Mouse (Mus musculus): ENCODE data around the gene Pola1. TPM values are rescaled to one million over a fixed set of nuclear protein-coding genes. Genes with fewer than 3 reads are reported as not detected.
"Not testable (repeated sequence)": the region's sequence is repeated elsewhere in the genome, so short reads cannot be mapped to it uniquely, and the experiment has no call there.

Pola1 gene
- polyA plus RNA-seq, 1 experiment, result 1.1 TPM

DNA sequence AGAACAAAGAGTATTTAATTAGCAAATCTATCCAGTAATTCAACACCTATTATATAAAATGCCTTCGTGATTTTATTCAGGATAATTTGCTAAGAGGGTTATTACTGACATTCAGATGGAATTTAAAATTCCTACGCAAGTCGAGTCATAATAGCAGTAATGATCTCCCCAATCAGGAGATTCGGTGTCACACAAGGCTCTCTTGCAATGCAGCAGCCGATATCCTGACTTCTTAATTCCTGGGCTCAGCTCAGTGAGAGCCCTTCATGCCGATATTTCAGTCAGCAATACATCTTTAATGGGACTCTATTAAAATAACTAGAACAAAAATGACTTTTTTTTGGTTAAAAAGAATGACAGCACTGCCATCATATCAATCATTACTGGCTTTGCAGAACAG, 134.4 kb downstream of the Pola1 start:
- WGBS, result 90% methylated on average over 6 of the region's 6 CpGs
- no peak for DNase-seq (ENCODE audit: low read depth, low spot score)

- 61% methylated on average over 1 of the region's 1 CpGs for WGBS
- DNase-seq (ENCODE audit: low read depth, low spot score), result no peak
Measured at GRCm38 (mm10) chrX:93465711-93466110, 166.2 kb downstream of the Pola1 start.

DNA sequence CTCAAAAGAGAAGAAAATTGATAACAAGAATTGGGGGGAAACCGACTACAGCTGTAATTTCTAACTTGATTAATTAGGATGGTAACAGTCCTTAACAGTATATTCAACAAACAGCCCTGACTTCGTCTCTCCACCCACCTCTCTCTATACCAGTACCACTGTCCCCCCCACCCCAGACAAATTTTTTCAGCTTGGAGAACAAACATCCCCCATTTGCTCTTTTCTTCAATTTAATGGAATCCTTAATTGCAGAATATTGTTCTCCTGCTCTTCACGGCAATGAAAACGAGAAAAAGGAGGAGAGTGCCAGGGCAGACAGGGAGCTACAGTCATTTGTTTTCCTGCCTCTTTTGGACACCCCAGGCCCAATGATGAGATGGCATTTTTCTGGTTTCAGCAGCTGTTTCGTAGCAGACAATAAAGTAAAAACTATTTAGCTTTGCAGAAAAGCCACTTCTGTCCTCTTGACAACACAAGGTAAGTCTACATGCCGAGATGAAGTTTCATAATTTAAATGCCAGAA, 202.2 kb downstream of the Pola1 start:
- 87% methylated on average over 6 of the region's 6 CpGs for WGBS
- no peak for DNase-seq (ENCODE audit: low read depth, low spot score)

DNA sequence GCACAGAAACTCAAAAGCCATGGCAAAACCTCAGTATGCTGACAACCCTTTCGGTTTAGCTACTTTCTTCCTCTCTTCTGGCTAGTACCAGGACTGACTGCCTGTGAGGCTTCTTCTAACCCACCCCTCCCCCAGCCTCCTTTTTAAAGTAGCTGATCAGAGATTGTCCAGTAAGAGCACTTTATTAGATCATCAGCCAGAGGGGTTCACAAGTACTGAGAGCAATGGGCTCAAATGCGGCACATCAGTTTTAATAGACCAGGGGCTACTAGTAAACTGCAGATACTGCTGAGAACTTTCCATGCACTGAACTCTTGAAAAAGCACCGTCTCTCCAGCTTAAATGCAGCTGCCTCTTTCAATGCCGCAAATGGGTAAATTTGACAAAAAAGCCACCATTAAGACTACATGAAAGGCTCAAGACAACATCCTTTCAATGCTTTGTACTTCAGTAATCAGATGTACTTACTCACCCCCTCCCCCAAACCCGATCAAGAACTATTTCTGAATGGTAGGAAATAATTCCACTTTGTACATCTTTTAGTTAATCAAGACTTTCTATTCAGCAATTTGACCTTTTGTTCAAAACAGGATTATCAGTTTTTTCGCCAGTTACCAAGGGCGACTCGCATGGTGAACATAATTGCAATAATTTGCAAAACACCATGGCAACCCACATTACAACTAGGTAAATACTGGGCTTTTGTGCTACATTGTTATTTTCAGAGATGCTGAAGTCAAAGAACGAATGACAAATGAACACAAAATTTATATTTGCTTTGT, 202.8 kb downstream of the Pola1 start:
- 87% methylated on average over 9 of the region's 9 CpGs for WGBS
- no peak for DNase-seq (ENCODE audit: low read depth, low spot score)

DNA sequence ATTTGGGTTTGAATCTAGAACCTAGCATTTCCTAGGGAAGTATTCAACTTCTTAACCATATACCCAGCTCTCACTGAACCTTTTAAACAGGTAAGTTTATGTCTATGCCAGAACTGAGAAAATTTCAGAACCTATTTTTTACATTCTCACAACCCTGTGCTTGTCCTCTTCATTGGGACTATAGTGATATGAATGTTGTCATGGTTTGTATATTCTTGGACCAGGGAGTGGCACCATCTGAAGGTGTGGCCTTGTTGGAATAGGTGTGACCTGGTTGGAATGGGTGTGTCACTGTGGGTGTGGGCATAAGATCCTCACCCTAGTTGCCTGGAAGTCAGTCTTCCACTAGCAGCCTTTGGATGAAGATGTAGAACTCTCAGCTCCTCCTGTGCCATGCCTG, 231.1 kb downstream of the Pola1 start:
- DNase-seq (ENCODE audit: low read depth, low spot score), result not testable (repeated sequence)

- 69% methylated on average over 3 of the region's 3 CpGs for WGBS
- no peak for DNase-seq (ENCODE audit: low read depth, low spot score)
Measured at GRCm38 (mm10) chrX:93397089-93397488, 234.9 kb downstream of the Pola1 start.

DNA sequence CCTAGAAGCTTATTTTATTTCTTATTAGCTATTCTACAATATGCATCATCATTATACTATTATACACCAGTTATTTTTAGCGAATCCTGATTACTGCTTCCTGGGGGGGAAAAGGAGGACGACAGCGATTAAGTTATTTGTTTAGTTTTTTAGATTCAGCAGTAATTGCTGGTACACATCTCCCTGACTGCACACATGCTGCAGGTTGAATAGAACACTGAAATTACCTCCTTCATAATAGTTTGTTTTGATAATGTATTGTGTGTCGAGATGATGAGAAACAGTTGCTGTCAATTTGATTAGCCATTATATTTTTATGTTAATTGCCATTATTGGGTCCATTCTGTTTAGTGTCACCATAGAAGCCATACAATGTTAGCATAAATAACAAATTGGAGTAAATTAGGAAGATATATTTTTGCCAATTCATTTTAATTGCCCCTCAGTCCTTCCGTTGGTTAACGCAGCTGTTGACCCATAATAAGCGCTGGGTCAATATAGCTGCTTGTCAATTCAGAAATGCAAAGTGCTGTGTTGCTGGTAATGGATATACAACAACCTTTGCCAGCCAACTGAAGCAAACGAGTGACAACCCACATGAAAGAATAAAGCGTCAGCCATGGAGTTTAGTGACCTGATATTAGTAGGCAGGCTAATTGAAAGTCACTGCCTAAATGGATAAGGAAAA, 254.5 kb downstream of the Pola1 start:
- DNase-seq (ENCODE audit: low read depth, low spot score), result no peak
- WGBS, result 91% methylated on average over 9 of the region's 9 CpGs

DNA sequence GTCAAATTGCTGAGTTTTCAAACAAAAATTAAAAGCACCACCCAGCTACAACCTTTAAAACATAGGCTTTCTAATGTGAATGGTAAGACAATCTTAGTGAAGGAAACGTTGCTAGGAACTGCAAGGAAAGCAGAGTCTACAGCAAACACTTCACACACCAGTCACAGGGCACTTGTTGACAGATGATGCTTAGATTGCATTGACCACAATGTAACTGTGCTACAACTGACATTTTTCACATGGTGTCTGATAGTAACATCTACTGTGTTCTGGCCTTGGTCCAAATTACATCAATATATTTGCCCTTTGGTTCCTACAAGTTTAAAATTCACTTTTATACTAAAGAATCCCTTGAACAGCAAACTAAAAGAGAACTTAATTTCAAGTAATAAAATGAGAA, 258.5 kb downstream of the Pola1 start:
- WGBS, result 50% methylated on average over 1 of the region's 1 CpGs
- no peak for DNase-seq (ENCODE audit: low read depth, low spot score)

GRCm38 (mm10) chrX:93369708-93370107, 262.2 kb downstream of the Pola1 start:
- 80% methylated on average over 1 of the region's 1 CpGs for WGBS
- DNase-seq (ENCODE audit: low read depth, low spot score), result no peak

DNA sequence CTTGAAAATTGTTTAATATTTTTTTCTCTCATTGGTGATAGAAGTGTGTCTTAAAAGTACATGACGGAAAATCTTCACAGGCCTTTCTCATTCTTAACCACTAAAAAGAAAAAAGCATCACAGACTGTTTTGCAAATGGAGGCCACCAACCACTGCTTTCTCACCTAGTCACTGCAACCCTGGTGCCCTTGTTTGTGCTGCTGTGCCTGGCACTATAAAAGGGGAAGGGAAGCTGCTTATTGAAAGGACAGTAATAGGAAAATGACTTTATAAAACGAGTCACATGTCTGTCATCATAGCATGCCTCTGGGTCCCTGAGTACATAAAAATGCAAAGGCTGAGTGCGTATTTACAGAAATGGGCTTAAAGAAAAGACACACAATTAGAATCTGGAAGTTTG, 263.7 kb downstream of the Pola1 start:
- WGBS, result 79% methylated on average over 3 of the region's 3 CpGs
- no peak for DNase-seq (ENCODE audit: low read depth, low spot score)

DNA sequence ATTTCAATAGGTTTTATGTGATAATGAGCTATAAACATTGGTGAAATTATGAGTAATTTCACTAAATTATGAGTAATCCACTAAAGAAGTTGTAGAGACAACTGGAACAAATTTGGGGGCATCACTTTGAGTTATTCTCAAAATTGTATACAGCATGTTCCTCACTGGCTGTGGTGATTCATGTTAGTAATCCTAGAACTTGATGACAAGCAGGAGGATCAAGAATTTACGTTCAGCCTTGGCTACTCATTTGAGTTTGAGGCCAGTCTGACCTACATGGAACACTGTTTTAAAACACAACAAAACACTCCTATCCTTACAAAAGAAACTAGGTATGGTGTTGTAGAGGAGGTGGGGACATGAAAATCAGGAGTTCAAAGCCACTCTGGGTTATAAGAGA, 310.6 kb downstream of the Pola1 start:
- 84% methylated on average over 1 of the region's 1 CpGs for WGBS
- DNase-seq (ENCODE audit: low read depth, low spot score), result no peak

- WGBS, result 79% methylated on average over 2 of the region's 2 CpGs
- DNase-seq (ENCODE audit: low read depth, low spot score), result no peak
Measured at GRCm38 (mm10) chrX:93319979-93320378, 312.0 kb downstream of the Pola1 start.

DNA sequence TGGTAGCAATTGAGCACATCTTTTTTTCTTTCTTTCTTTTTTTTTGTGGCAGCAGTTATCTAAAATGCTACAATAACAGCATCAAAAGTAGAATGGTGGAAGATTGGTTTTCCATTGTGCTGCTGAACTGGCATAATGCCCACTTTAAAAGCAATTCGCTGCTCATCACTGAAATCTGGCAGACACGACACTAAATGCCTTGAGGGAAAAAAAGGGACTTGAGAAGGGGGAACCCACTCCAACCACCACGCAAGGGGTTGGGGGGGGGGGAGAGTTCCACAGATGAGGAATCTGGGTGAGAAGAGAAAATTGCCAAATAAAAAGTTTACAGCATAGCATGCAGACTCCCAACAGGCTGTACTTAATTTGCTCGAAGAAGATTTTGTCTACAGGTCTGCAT, 314.4 kb downstream of the Pola1 start:
- no peak for DNase-seq (ENCODE audit: low read depth, low spot score)
- WGBS, result 75% methylated on average over 4 of the region's 4 CpGs

DNA sequence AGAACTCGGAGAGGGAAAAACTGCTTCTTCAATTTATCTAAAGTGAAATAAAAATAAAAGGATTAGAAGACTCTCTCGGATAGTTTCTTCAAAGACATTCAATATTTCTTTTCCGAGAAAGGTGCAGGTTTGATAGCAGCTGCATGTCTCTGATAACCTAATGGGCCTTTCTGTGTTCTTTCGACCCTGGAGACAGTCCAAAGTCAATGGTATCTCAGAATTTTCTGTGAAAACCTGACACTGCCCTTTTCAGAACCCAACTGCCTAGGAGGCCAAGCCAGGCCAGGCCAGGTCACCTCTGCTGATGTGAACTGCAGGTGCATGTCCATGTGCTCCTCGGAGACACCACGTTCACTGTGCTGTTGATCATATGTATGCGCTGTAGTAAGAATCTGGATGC, 326.2 kb downstream of the Pola1 start:
- DNase-seq (ENCODE audit: low read depth, low spot score), result no peak
- WGBS, result 91% methylated on average over 7 of the region's 7 CpGs

- WGBS, result 28% methylated on average over 7 of the region's 7 CpGs
- no peak for DNase-seq (ENCODE audit: low read depth, low spot score)
Measured at GRCm38 (mm10) chrX:93301798-93302197, 330.2 kb downstream of the Pola1 start.

- no peak for DNase-seq (ENCODE audit: low read depth, low spot score)
- WGBS, result 41% methylated on average over 10 of the region's 10 CpGs
Measured at GRCm38 (mm10) chrX:93300183-93300815, 331.7 kb downstream of the Pola1 start.

GRCm38 (mm10) chrX:93299771-93300170, 332.2 kb downstream of the Pola1 start:
- DNase-seq (ENCODE audit: low read depth, low spot score), result no peak
- WGBS, result 41% methylated on average over 6 of the region's 6 CpGs

GRCm38 (mm10) chrX:93299046-93299626, 332.8 kb downstream of the Pola1 start:
- no peak for DNase-seq (ENCODE audit: low read depth, low spot score)
- 13% methylated on average over 43 of the region's 43 CpGs for WGBS

DNA sequence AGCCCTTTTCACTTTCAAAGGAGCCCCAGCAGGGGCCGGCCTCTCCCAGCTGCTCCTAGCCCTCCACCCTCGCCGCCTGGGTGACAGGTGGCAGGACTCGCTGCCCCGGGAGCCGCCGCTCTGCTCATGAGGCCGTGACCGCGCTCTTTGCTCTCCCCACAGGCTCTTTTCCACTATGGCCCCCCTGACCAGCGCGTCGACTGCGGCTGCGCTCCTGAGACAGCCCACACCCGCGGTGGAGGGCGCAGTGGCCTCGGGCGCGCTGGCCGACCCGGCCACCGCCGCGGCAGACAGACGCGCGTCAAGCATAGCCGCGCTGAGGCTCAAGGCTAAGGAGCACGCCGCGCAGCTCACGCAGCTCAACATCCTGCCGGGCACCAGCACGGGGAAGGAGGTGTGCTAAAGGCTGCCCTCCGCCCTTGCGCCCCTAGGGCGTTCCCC, 334.9 kb downstream of the Pola1 start:
- 14% methylated on average over 40 of the region's 40 CpGs for WGBS
- DNase-seq (ENCODE audit: low read depth, low spot score), result no peak

DNA sequence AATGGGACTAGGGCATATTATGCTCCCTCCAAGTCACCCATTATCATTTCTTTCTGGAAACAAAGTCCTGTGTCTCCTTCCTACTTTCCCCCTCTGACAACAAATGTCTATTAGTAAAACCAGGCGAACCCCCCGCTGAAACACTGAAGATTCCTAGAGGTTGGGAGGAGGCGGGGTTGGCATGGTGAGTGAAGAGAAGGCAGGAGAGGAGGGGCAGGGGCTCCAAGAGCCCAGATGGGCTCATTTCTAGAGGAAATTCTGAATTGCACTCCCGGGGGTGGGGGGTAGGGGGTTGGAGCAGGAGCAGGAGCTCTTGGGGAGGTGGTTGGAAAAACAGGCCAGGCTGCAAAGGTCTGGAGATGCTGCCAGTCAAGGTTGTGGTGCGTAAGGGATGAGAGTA, 336.1 kb downstream of the Pola1 start:
- WGBS, result 24% methylated on average over 5 of the region's 5 CpGs
- no peak for DNase-seq (ENCODE audit: low read depth, low spot score)

Measured in large intestine, adult 2 months (tissue).